Mouse (Mus musculus): ENCODE results near the gene Col15a1.

GRCm38 (mm10) chr4:47184058-47184661 lies 23.8 kb upstream of the Col15a1 start:
- no peak for TF ChIP-seq CTCF (IDR thresholded peaks at IDR 0.05; ENCODE audit: borderline replicate concordance, control insufficient read depth, extremely low read depth, insufficient read depth, low read length, poor library complexity)
- TF ChIP-seq POLR2A (IDR thresholded peaks at IDR 0.05; ENCODE audit: control insufficient read depth, extremely low read depth, insufficient read depth, low read length, poor library complexity) = no peak
